Mouse (Mus musculus): ENCODE data around the gene Mybphl. TPM values are rescaled to one million over a fixed set of nuclear protein-coding genes. Genes with fewer than 3 reads are reported as not detected.

The Mybphl gene
- polyA plus RNA-seq, 1 experiment from 2014 or later = 0.19 TPM

DNA sequence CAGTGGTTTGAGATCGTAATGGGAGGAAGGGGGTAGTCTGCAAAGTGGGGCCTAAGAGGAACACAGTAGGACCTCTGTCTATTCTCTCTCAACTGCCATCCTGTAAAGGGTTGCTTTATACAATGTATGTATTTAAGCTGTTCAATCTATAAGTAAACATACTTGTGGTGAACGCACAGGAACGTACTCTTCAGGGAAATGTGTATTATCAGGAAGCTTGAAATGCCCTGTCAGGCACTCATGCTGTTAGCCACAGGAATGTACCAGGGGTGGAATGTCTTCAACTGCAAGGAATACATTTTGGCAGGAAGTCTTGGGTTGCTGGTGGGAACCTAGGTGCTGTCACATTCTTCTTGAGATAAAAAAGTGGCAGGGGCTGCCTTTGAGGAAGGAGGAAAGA is 8.0 kb downstream of the Mybphl start:
- no peak overlapping the region for H3K4me2 ChIP-seq
- peaks cover 18% of the 10 kb centered on the region for H3K4me1 ChIP-seq
- no peak overlapping the region for H3K9ac ChIP-seq
- no peak for ATAC-seq
- 47% methylated on average over 3 of the region's 3 CpGs for WGBS (ENCODE audit: insufficient replicate concordance)
- H3K36me3 ChIP-seq = no peaks in the 10 kb centered on the region
- no peak overlapping the region for H3K4me3 ChIP-seq
- no peak overlapping the region for H3K27ac ChIP-seq
- H3K27me3 ChIP-seq (replicated peaks) = peaks cover 9% of the 10 kb centered on the region; the same call in 1 of the 2 replicates
- H3K9me3 ChIP-seq (replicated peaks) = no peaks in the 10 kb centered on the region

DNA sequence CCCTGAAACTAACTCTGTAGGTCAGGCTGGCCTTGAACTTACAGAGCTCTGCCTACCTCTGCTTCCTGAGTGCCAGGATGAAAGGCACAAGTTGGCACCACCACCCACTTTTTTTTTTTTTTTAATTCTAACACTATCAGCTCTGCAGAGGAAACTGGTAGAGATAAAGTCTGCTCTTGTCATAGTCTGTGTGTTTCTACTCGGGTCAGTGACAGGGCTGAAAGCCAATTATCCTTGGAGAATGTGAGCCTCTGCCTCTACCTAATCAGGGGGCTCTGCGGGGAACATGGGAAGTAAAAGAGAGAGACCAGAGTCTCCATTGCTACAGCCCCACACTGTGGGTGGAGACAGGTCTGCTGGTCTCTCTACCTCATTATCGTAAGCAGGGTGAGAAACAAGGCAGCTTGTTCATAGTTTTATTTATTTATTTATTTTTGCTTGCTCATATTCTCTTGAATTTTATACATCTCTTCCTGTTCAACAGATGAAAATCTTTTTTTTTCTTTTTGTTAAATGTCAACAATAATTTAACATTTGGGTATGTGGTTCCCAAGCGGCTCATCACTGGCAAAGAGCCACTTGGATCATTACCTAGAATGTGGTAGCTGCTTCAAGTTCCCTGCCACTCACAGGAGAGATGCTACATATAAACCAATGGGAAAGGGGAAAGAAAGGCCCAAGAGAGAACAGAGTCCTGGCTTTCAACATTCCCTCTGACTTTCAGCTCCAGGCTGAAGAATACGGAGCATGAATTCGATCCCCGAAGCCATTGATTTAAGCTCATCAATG is 14.4 kb downstream of the Mybphl start:
- H3K4me1 ChIP-seq = peaks cover 42% of the 10 kb centered on the region
- ATAC-seq = no peak
- WGBS (ENCODE audit: insufficient replicate concordance) = 69% methylated on average over 7 of the region's 7 CpGs
- H3K27ac ChIP-seq = no peak overlapping the region
- no peak overlapping the region for H3K4me3 ChIP-seq
- H3K9ac ChIP-seq = no peak overlapping the region
- H3K4me2 ChIP-seq = no peak overlapping the region
- no peaks in the 10 kb centered on the region for H3K36me3 ChIP-seq
- H3K9me3 ChIP-seq (replicated peaks) = no peaks in the 10 kb centered on the region
- H3K27me3 ChIP-seq (replicated peaks) = no peaks in the 10 kb centered on the region; the same call in 1 of the 2 replicates

DNA sequence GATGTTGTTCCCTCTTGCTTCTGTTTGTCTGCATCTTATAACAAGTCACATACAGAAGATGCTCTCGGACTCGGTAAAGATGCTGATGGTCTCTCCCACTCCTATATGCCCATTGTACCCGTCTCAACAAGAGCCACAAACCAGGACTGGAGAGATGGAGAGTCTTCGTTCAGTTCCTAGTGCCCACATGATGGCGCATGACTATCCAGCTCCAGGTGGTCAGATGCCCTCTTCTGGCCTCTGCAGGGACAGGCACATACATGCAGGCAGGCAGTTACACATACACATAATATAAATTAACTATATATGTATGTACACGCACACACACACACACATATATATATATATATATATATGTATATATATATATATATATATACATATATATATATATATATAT is 16.0 kb downstream of the Mybphl start:
- no peak overlapping the region for H3K9ac ChIP-seq
- peaks cover 57% of the 10 kb centered on the region for H3K4me1 ChIP-seq
- no peak for ATAC-seq
- no peak overlapping the region for H3K4me3 ChIP-seq
- H3K4me2 ChIP-seq = no peak overlapping the region
- no peak overlapping the region for H3K27ac ChIP-seq
- WGBS (ENCODE audit: insufficient replicate concordance) = 66% methylated on average over 6 of the region's 6 CpGs
- no peaks in the 10 kb centered on the region for H3K9me3 ChIP-seq (replicated peaks)
- H3K27me3 ChIP-seq (replicated peaks) = no peaks in the 10 kb centered on the region
- H3K36me3 ChIP-seq = peaks cover 9% of the 10 kb centered on the region

DNA sequence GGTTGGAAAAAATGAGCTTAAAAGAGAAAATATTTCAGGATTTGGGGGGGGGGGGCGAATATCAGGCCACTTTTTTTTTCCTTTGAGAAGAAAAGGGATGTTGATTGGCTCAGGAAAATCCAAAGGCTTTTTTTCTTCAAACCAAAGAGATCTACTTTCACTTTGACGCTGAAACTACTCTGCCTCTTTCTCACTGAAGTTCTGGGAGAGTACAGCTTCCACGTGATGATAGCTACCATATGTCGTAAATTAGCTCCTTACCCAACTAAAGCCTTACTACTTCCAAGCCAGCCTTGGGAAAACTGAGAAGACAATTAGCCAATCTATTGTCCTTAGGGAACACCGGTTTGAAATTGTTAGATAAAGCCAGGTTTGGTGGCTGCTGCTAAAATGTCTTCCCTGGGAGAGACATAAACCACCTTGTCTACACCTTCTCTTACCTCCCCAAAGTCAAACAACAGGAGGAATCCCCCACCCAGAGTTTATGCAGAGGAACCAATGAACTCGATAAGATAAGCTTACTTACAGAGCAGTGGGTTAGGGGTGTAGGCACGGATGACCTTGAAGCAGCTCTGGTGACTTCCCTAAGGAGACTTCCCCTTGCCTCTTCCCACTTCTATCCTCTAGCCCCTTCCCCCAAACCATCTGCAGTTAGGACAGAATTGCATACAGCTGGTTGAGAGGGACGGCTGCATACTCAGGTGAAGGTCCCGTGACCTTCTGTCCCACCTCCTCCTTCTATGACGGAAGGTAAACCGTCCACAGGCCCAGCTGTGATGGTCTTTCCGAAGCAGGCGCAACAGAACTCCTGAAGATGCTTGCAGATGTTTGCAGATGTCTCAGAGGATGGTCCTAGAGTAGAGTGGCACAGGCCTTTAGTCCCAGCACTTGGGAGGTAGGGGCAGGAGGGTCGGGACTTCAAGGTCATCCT is 17.5 kb downstream of the Mybphl start:
- peak overlapping the region; percentile 45 for H3K4me3 ChIP-seq
- H3K36me3 ChIP-seq = peaks cover 24% of the 10 kb centered on the region
- H3K9me3 ChIP-seq (replicated peaks) = no peaks in the 10 kb centered on the region
- no peak overlapping the region; the same call in 1 of the 2 replicates for H3K27ac ChIP-seq
- H3K27me3 ChIP-seq (replicated peaks) = no peaks in the 10 kb centered on the region
- H3K9ac ChIP-seq = peak overlapping the region; percentile 56
- peaks cover 57% of the 10 kb centered on the region for H3K4me1 ChIP-seq
- WGBS (ENCODE audit: insufficient replicate concordance) = 38% methylated on average over 14 of the region's 14 CpGs
- no peak for ATAC-seq
- peak overlapping the region; percentile 75 for H3K4me2 ChIP-seq

DNA sequence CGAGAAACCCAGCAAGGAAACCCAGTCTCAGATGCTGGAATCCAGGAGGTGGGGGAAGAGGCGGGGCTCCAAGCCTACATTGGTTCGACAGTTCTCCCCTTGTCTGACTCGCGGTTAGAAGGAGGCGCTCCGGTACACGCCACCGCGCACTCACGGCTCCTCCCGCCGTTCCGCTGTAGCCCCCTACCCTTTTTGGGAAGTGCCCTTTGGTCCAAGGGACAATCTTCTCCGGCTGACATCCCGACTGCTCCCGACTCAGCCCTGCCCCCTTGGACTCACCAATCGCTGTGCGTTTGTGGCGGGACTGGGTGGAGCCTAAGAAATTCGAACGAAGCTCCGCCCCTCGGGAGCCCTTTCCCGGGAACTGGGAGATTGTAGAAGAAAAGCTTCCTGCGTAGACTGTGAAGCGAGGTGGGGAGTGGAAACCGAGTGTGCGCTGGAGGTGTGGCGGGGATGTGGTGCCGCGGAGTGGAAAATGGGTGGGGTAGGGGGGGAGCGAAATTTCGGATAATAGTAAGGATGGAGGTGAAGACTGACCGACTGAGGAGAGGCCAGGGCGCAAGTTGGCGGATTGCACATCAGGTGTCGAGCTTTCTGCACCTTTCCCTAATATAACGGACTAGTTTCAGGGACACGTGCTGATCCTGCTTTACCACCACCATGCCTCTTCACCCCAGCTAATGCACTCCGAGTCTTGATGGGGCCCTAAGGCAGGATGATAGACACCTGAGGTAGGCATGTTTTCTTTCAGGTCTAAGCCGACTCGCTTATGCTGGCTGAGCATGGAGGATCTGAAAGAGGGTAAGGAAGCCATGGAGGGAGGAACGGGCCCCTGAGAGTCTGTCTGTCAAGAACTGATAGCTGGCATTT is 19.0 kb downstream of the Mybphl start, which contains the start of gene Psrc1:
Psrc1 (plus strand) TSS at position 355 of the 870 bp plus-strand sequence.
- Histone ChIP-seq H3K4me2 (peak within 1 kb of the TSS; percentile 75), H3K4me1 (peaks cover 57% of the 10 kb centered on the region), H3K4me3 (peak within 1 kb of the TSS; percentile 71), H3K9ac (peak within 1 kb of the TSS; percentile 70), H3K27ac (peak within 1 kb of the TSS; percentile 60), H3K27me3 (replicated peaks) (no peaks in the 10 kb centered on the region), H3K36me3 (peaks cover 31% of the 10 kb centered on the region), H3K9me3 (replicated peaks) (no peaks in the 10 kb centered on the region)
- 2% methylated on average over 44 of the region's 44 CpGs for WGBS (ENCODE audit: insufficient replicate concordance)
- peak; percentile 90 for ATAC-seq

DNA sequence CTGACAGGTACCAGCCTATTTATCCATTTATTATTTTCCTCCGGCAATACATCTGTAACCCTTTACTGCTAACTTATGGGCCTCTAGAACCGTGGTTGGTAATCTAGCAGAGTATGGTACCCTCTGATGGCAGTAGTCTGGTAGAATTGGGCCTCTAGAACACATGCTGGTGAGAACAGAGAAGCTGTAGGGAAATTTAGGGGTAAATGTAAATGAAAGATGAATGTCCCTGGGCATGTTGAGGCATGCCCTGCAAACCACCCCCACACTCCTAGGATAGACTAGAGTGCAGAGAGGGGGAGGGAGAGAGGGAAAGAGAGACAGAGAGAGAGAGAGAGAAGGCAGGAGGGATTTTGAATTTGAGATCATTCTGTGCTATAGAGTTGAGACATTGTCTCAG is 19.7 kb downstream of the Mybphl start:
- 40% methylated on average over 2 of the region's 2 CpGs for WGBS (ENCODE audit: insufficient replicate concordance)
- H3K9me3 ChIP-seq (replicated peaks) = no peaks in the 10 kb centered on the region
- H3K4me3 ChIP-seq = peak overlapping the region; percentile 71
- H3K4me1 ChIP-seq = peaks cover 55% of the 10 kb centered on the region
- H3K27me3 ChIP-seq (replicated peaks) = no peaks in the 10 kb centered on the region
- peak overlapping the region; percentile 33 for H3K27ac ChIP-seq
- peaks cover 31% of the 10 kb centered on the region for H3K36me3 ChIP-seq
- peak overlapping the region; percentile 70 for H3K9ac ChIP-seq
- no peak for ATAC-seq
- H3K4me2 ChIP-seq = peak overlapping the region; percentile 75

DNA sequence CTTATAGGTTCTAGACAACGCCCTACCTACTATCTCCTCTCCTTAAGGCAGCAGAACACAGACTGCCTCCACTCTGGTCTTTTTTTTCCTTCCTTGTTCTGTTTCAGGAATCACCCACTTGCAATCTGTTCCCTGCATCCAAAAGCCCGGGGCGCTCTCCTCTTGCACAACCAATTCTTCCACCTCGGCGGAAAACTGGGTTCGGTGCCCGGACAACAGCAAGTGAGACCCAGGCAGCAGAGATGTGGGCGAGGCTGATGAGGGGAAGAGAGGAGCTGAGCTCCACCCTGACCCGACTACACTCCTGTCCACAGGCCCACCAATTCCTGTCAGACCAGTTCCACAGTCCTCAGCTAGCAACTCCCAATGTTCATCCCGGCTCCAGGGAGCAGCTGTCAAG is 21.5 kb downstream of the Mybphl start:
- Histone ChIP-seq H3K36me3 (peaks cover 31% of the 10 kb centered on the region), H3K27ac (no peak overlapping the region), H3K4me3 (no peak overlapping the region), H3K4me1 (peaks cover 48% of the 10 kb centered on the region), H3K9me3 (replicated peaks) (no peaks in the 10 kb centered on the region), H3K4me2 (no peak overlapping the region), H3K27me3 (replicated peaks) (peaks cover 5% of the 10 kb centered on the region; the same call in 1 of the 2 replicates), H3K9ac (no peak overlapping the region)
- no peak for ATAC-seq
- 79% methylated on average over 10 of the region's 10 CpGs for WGBS (ENCODE audit: insufficient replicate concordance)

DNA sequence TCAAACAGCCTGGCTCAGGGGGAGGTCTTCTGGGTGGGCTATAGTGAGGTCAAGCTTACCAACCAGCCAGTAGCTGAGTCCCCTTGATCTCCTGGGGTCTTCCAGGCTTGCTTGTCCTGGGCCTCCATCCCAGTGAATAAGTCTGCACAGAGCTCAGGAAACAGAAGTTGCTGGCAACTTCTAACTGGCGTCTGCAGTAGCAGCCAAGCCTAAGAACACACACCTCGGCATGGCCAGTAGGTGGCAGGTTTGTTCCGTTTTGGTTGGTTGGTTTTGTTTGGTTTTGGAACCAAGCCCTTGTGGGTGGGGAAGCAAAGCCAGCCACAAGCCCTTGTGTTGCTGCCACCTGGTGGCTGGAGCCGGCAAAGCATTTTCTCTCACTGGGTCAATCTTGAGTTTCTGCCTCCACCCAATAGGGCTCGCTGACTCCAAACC is 24.4 kb downstream of the Mybphl start:
- H3K27me3 ChIP-seq (replicated peaks) = peaks cover 19% of the 10 kb centered on the region; the same call in 1 of the 2 replicates
- no peaks in the 10 kb centered on the region for H3K9me3 ChIP-seq (replicated peaks)
- H3K4me2 ChIP-seq = peak overlapping the region; percentile 32
- H3K36me3 ChIP-seq = peaks cover 31% of the 10 kb centered on the region
- H3K27ac ChIP-seq = no peak overlapping the region
- WGBS (ENCODE audit: insufficient replicate concordance) = 1% methylated on average over 5 of the region's 5 CpGs
- H3K9ac ChIP-seq = no peak overlapping the region
- peak; percentile 79 for ATAC-seq
- no peak overlapping the region for H3K4me3 ChIP-seq
- H3K4me1 ChIP-seq = peaks cover 28% of the 10 kb centered on the region

DNA sequence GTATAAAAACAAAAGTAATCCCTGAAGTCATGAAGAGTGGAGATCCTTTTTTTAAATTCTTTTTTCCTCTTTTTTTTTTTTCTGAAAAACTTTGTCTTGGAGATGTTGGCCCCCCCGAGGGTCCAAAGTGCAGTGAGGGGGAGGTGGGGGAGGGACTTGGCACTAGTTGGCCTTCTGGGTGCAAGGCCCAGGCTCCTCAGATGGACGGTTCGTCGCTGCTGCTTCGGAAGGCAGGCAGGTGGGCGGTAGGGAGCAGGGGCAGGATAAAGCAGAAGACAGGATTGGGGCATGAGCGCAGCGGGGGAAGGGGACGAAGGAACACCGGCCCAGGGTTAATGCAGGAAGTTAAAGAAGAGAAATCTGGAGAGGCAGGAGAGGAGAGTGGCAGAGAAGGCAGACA is 27.6 kb downstream of the Mybphl start:
- WGBS (ENCODE audit: insufficient replicate concordance) = 26% methylated on average over 10 of the region's 10 CpGs
- no peak overlapping the region for H3K4me3 ChIP-seq
- no peaks in the 10 kb centered on the region for H3K9me3 ChIP-seq (replicated peaks)
- no peak overlapping the region for H3K27ac ChIP-seq
- 0 out of 2 replicates have a peak overlapping the region, but pooled peaks have one; percentile 10 for H3K4me2 ChIP-seq
- peaks cover 23% of the 10 kb centered on the region; the same call in 1 of the 2 replicates for H3K27me3 ChIP-seq (replicated peaks)
- peaks cover 14% of the 10 kb centered on the region for H3K4me1 ChIP-seq
- ATAC-seq = no peak
- peaks cover 6% of the 10 kb centered on the region for H3K36me3 ChIP-seq
- H3K9ac ChIP-seq = no peak overlapping the region

DNA sequence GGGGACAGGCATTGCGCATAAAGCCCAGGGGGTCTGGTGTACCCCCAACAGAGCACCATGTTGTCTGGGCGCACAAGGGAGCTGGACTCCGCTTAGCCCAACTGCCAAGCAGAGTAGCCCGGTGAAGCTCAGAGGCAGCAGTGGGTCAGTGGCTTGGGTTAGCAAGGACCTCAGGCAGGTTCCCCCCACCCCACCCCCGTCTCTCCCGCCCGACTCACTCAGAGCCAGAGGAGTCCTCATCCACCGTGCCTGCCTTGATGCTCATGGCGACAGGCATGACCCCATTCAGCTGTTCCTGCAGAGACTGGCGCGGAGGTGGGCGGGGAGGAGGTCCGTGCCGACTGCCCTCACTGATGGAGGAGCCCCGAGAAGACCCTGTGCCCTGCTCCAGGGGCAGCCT is 28.1 kb downstream of the Mybphl start:
- H3K36me3 ChIP-seq = peaks cover 1% of the 10 kb centered on the region
- H3K9me3 ChIP-seq (replicated peaks) = no peaks in the 10 kb centered on the region
- H3K27ac ChIP-seq = no peak overlapping the region
- WGBS (ENCODE audit: insufficient replicate concordance) = 43% methylated on average over 15 of the region's 15 CpGs
- H3K9ac ChIP-seq = no peak overlapping the region
- H3K27me3 ChIP-seq (replicated peaks) = peaks cover 28% of the 10 kb centered on the region
- H3K4me2 ChIP-seq = 0 out of 2 replicates have a peak overlapping the region, but pooled peaks have one; percentile 10
- ATAC-seq = no peak
- H3K4me3 ChIP-seq = no peak overlapping the region
- H3K4me1 ChIP-seq = peaks cover 14% of the 10 kb centered on the region

DNA sequence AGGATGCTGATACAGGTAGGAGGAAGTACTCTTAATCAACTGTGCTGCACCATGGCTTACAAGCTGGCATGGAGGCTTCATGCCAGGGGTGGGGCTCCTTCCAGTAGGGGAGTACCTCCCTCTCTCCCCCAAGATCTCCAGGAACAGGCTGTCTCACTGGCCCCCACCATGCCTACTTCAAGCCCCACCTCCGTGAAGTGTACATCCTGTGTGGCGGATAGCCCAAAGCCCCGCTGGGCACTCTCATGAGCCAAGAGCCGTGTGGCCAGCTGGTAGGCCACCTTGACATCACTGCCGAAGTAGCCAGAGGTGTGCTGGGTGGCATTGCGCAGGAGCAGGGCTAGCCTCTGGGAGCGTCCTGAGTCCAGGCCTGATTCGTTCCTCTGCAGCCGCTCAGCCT is 33.6 kb downstream of the Mybphl start:
- no peaks in the 10 kb centered on the region for H3K36me3 ChIP-seq
- WGBS (ENCODE audit: insufficient replicate concordance) = 83% methylated on average over 9 of the region's 9 CpGs
- H3K27me3 ChIP-seq (replicated peaks) = peaks cover 37% of the 10 kb centered on the region
- H3K4me2 ChIP-seq = no peak overlapping the region
- H3K27ac ChIP-seq = no peak overlapping the region
- ATAC-seq = no peak
- H3K9ac ChIP-seq = no peak overlapping the region
- 0 out of 2 replicates have a peak, but pooled peaks cover 3% of the 10 kb centered on the region for H3K4me1 ChIP-seq
- H3K4me3 ChIP-seq = no peak overlapping the region
- no peaks in the 10 kb centered on the region for H3K9me3 ChIP-seq (replicated peaks)
